Mouse (Mus musculus): ENCODE measurements around the gene Cyfip1.
"Not testable (repeated sequence)": the region's sequence is repeated elsewhere in the genome, so short reads cannot be mapped to it uniquely, and the experiment has no call there.

Gene Cyfip1

DNA sequence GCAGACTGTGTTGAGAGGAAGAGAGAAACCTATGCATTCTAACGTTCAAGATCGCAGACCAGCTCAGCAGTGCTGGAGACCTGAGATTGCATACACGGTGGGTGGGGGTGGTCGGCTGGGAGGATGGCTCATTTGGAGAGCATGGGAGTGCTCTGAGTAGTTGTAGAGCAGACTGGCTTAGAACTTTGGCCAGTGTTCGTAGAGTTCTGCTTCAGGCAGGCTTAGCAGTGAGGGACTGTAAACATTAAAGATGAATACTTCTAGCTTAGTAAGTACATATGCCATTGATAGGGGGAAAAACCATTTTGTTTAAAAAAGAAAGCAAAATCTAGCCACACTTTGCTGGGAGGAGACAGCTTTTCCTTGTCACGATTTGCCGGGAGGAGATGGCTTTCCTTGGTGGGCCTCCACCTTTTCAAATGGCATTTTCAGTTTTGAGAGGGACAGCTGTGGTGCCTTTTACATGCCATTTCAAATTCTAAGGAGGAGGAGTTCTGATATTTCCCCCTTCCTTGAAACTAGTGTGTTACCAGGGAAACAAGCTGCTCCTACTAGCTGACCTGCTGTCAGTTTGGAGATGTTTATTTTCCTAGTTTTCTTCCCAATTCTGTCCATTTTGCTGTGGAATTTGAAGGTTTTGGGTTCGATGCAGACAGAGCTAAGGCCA lies 24.3 kb downstream of the Cyfip1 start:
- DNase-seq (ENCODE audit: low spot score), result no peak

DNA sequence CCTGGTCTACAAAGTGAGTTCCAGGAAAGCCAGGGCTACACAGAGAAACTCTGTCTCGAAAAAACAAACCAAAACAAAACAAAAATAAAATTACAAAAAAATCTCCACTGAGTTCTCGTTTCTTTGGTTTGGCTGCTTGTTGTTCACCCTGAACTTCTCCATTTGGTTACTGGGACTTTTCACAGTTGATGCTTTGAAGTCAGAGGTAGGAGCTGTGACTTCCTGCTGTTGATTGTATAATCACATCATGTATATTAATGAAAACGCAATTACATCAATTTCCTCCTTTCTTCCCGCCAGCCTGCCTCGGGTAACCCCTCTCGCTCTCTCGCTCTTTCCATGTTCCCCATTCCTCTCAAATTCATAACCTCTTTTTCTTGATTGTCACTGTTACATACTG lies 26.7 kb downstream of the Cyfip1 start:
- DNase-seq (ENCODE audit: low spot score), result no peak

DNA sequence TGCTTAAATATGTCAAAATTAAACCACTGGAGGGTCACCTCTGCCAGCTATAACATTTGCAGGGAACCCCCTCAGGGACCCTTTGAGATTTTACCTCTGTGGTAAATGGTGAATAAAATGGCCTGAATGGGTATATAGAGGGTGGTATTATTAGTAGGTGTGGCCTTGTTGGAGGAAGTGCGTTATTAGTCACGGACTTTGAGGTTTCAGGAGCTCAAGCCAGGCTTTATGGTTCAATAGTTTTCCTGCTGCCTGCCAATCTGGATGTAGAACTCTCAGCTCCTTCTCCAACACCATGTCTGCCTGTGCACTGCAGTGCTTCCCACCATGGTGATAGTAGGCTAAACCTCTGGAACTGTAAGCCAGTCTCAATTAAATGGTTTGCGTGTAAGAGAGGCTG lies 27.7 kb downstream of the Cyfip1 start:
- no peak for DNase-seq (ENCODE audit: low spot score)

DNA sequence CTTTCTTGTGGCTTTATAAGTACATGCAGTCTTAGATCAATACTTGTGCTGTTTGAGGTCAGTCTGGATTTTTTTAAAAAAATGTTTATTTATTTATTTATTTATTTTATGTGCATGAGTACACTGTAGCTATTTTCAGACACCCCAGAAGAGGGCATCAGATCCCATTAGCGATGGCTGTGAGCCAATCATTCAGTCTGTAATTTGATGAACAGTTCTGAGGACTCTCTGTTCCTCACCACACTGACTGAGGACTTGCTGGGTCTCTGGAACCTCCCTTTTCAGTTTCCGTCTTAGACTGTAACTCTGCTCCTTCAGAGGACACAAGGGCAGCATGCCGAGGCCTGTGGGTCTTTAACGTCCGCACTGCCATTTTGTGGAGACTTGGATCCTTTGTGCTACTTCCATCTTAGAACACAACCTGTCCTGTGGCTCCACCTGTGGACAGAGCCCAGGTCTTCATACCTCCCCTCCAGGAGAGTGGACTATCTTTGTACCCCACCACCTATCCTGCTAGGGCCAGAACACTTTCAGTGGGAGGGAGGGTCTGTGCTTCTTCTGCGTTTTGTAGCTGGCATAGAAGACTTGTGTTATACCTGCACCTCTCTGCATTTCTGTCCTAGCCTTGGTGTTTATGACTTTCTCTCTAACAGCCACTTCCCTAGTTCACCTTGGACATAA lies 28.9 kb downstream of the Cyfip1 start:
- no peak for DNase-seq (ENCODE audit: low spot score)

DNA sequence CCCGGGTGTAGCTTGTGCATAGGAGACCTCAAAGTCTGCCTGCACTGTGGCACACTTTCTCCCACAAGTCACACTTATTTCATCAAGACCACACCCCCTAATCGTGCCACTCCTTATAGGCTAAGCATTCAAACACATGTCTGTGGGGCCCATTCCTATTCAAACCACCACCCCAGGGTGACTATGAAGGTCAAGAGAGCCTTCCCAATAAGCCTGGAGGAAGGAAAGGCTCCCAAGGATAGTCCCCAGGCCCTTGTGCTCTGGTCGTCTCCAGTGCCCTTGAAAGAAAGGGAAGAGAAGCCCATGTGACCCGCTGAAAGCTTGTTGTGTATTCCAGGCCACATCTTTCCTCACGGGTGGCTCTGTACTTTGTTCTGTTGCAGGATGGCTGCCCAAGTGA lies 29.9 kb downstream of the Cyfip1 start:
- no peak for DNase-seq (ENCODE audit: low spot score)

DNA sequence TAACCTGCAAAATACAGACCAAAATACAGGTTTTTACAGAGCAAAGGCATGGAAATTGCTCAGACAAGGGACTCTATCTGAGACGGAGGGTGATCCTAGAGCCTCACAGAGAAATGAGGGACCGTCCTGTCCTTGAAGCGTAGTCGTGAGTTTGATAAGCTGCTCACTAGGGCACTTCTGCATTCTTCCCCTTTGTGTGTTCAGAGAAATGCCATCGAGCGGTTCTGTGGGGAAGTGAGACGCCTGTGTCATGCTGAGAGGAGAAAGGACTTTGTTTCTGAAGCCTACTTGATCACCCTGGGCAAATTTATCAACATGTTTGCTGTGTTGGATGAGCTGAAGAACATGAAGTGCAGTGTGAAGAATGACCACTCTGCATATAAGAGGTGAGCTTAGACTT lies 33.2 kb downstream of the Cyfip1 start:
- no peak for DNase-seq (ENCODE audit: low spot score)

DNA sequence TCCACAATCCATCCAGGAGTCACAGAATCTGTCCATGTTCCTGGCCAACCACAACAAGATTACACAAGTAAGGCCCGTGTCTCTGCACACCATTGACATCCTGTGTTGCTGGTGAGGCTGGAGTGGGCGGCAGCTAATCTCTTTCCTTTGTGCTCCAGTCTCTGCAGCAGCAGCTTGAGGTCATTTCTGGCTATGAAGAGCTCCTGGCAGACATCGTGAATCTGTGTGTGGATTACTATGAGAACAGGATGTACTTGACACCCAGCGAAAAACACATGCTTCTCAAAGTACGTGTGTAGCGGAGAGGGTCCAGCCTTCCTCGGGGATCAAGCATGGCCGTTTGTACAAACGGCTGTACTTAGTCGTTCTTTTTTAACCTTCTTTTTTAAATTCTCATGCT lies 36.2 kb downstream of the Cyfip1 start:
- DNase-seq (ENCODE audit: low spot score), result no peak

DNA sequence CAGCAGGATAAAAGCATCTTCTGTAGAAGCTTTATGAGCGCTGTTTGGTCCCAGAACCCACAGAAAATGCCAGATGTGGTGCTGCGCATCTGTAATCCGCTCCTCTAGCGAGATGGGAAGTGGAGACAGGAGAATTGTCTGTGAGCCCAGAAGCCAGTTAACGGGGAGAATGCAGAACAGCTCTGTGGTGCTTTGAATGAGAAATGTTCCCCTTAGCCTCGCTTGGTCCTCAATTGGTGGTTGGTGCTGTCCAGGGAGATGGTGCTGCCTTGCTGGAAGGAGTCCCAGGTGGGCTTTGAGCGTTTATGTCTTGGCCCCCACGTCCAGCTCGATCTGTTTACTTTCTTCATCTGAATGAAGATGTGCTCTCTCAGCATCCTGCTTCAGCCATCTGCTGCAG lies 39.3 kb downstream of the Cyfip1 start:
- no peak for DNase-seq (ENCODE audit: low spot score)

DNA sequence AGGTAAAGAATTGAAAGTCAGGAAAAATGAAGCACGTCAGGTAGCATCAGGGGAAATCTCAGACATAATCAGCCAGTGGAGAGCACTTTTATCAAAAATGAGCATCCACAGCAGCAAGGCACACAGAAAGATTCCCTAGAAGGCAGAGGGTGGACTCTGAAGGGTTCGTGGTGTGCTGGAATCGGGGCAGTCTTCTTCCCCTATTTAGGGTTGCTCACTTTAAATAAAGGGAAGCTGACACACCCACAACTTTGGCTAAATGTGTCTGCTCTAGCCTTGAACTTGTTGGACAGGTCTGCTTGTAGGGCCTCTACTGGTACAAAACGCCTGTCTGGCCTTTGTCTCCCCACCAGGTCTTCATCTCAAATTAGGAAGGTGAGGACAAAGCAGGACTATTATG lies 47.1 kb downstream of the Cyfip1 start:
- no peak for DNase-seq (ENCODE audit: low spot score)

DNA sequence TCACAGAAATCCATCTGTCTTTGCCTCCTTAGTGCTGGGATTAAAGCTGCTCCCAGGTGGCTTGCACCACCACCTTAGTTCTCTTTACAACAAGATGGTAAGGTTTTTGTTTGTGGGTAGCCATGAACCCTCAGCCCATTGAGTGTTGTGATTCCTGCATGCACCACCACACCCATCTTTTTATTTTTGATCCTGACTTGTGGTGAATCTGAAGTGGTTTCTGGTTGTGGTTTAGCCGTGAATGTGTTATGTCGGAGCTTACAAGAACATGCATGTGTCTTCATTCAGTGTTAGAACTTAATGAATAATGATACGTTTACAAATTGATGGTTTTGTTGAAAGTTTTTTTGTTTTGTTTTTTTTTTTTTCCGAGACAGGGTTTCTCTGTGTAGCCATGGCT lies 48.5 kb downstream of the Cyfip1 start:
- no peak for DNase-seq (ENCODE audit: low spot score)

DNA sequence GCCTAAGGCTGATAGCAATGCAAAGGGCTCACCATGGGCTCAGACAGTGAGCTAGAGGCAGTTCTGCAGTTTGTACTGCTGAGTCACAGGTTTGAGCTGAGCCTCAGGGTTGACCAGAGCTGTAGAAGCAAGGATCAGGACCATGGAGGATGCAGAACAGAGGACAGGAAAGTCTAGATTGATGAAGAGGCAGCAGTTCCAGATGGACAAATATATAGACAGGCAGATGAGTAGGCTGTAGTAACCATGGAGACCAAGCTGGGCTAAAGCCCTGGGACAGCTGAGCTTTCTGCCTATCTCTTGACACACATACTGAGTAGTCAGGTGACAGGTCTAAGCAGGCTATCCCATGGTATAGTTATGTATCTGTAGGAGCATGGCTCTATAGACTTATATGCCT lies 49.2 kb downstream of the Cyfip1 start:
- no peak for DNase-seq (ENCODE audit: low spot score)

DNA sequence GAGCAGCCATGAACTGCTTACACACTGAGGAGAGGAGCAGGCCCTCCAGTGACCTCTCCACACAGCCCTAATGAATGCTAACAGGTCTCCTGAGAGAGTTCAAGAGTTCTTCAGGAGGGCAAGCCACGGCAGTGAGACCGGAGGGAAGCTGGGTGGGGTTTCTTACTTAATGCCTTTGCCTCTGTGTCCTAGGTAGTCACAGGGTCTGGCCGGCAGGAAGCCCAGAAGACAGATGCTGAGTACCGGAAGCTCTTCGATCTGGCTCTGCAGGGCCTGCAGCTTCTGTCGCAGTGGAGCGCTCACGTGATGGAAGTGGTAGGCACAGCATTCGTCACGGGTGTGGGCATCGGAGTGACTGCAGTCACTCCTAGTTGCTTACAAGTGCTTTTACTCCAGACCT lies 50.3 kb downstream of the Cyfip1 start:
- no peak for DNase-seq (ENCODE audit: low spot score)

DNA sequence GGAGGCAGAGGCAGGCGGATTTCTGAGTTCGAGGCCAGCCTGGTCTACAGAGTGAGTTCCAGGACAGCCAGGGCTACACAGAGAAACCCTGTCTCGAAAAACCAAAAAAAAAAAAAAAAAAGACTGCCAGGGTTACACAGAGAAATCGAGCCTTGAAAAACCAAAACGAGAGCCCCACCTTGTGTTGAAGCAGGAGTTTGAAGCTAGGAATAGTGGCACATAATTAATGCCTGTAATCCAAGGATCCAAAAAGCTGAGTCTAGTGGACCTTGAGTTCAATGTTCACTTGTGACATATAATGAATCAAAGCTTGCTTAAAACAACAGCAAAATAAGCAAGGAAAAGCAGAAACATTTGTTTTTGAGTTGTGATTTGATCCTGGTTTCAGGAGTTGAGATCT lies 62.2 kb downstream of the Cyfip1 start:
- no peak for DNase-seq (ENCODE audit: low spot score)

DNA sequence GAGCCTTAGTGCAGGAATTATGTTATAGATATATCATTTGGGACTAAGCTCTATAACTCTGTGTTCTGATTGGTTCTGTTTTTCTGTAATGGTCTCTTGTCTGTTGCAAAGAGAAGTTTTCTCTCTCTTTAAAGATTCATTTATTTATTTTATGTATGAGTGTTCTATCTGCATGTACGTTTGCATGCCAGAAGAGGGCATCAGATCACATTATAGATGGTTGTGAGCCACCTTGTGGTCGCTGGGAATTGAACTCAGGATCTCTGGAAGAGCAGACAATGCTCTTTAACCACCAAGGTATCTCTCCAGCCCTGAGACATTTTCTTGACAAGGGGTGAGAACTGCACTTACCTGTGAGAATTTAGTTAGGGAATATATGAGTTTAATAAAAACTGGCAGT lies 63.9 kb downstream of the Cyfip1 start:
- no peak for DNase-seq (ENCODE audit: low spot score)

DNA sequence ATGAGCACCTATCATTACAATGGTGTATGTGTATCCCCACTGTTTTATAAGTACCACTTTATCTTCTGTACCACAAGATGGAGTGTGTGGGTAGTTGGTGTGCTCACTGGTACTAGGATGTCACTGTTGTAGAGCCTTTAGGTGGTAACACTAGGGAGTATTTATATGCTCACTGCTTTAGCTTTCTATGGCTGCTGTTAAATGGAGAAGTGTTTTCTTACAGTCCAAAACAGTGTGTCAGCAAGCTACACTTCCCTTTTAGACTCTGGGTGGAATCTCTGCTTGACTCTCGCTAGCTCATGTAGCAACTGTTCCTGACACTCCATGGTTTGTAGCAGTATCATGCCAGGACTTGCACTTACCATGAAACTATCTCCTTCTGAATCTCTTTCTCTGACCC lies 68.0 kb downstream of the Cyfip1 start:
- no peak for DNase-seq (ENCODE audit: low spot score)

DNA sequence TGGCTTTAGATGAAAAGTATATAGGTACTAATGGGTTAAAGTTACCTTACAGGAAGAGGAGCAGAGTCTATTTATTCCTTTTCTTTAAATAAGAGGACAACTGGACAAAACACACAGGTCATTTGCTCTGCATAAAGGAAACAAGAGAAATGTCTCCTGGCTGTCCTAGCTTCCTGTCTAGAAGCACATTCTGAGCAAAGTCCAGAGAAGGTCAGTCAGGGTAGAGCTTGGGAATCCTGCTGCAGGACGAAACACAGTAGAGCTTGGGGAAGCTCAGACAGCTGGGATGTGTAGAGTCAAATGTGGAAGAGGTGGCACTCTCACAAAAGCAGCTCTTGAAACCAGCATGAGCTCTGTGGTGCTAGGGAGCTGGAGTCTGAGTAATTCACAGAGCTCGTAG lies 68.8 kb downstream of the Cyfip1 start:
- DNase-seq (ENCODE audit: low spot score), result no peak

DNA sequence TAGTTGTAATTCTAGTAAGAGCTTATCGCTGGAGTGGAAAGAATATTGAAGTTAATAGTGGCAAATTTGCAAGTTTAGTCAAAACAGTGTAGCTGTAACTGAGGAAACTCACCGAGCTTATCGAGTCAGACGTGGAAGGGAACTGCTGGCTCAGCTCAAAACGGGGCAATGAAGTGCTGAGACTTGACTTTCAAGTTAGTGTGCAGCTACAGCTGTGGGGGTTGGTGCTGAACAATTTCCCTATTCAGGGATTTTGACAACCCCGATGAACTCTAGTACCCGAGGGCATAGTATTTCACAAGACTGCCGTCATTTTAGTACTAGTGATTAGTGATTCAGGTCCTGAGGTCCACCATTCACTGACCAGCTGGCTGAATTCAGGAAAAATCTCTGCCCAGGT lies 69.8 kb downstream of the Cyfip1 start:
- no peak for DNase-seq (ENCODE audit: low spot score)

DNA sequence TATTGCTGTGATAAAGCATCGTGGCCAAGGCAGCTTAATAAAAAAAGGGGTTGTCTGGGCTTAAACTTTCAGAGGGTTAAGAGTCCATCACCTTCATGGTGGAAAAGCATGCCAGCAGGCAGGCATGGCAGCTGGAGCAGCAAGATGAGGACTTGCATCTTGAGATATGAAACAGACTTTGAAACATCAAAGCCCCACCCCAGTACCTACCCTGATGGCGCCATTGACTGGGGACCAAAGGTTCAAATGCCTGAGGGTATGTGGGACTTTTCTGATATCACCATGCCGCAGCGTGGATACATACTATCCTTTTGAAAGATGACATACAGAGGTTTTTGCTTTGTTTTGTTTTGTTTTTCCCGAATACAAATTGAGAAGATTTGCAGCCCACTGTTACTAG lies 70.6 kb downstream of the Cyfip1 start:
- no peak for DNase-seq (ENCODE audit: low spot score)

DNA sequence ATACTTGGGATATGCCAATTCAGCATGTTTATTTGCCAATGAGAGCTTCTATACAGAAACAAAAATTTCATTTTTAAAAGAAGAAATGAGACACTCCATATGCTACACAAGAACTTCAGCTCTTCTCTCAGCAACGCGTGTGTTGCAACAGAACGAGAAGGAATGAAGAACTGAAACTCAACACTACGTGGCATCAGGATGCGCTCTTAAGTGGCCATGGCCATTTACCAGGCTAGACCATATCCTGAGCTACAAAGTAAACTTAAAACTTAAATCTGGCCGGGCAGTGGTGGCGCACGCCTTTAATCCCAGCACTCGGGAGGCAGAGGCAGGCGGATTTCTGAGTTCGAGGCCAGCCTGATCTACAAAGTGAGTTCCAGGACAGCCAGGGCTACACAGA lies 76.8 kb downstream of the Cyfip1 start:
- DNase-seq (ENCODE audit: low spot score), result not testable (repeated sequence)

DNA sequence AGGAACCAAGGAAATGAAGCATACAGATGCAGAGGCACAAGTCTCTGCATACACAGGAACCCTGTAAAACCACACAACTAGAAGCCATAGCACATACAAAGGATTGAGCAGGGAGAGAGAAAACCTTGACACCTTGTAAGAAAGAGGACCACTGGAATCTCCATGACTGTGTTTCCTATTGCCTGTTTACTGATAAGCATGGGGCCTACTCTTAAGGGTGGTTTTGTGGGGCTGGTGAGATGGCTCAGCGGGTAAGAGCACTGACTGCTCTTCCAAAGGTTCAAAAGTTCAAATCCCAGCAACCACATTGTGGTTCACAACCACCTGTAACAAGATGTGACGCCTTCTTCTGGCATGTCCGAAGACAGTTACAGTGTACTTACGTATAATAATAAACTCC lies 85.7 kb downstream of the Cyfip1 start:
- DNase-seq (ENCODE audit: low spot score), result no peak

DNA sequence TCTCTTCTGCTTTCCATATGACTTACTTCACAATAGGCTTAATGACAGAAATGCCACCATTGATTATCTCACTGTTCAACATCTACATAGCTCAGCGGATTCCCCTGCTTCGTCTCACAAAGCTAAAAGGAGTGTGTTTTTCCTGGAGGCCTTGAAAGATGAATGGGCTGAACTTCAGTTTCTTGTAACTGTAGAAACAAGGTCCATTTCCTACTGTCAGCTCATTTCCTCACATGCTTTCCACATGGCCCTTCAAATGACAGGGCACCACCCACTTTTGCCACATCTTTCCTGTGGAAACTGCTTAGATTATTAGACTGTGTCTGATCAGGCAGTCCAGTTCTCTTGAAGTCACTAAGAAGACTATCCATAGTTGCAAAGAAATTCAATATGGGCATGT lies 87.1 kb downstream of the Cyfip1 start:
- DNase-seq (ENCODE audit: low spot score), result no peak

DNA sequence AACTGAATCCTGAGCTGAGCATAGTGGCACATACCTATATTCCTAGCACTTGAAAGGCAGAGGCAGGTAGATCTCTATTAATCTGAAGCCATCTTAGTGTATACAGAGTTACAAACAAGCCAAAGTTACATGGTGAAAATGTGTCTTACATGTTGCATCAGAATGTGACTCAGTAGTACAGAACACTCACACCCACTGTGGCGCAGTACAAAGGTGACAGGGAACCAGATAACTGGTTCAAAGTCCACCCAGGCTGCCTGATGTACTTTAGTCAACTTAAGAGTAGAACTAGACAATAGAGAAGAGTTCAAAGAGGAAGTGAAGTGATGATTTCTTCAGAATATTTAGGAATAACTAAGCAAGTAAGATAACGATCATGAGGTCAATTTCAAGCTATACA lies 93.5 kb downstream of the Cyfip1 start:
- DNase-seq (ENCODE audit: low spot score), result no peak

DNA sequence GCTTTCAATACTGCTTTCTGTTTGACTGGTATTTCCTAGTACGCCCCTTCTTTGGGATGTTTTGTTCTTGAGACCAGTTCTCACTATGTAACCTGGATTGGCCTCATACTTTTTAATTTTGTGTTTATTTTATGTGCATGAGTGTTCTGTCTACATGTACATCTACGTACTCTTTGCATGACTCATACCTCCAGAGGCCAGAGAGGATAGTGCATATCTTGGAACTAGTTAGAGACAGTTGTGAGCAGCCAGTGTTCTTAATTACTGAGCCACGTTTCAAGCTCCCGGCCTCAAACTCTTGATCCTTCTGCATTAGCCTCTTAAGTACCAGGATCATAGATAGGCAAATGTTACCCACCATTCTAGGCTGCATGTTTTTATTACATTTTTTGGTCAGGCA lies 96.8 kb downstream of the Cyfip1 start:
- DNase-seq (ENCODE audit: low spot score), result no peak

DNA sequence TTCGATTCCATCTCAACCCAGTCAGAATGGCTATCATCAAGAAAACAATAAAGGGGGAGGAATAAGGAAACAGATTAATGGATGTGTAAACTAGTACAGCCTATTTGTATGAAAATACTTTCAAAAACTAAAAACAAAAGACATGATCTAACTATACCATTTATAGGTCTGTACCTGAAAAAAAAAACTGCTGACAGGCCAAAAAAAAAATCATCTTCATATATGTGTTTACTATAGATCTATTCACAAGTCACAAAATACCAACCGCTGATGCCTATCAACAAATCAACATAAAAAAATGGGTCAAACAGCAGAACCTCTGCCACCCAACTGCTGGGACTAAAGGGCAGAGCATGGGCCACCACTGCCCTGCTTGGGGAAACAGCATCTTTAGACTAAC lies 114.5 kb downstream of the Cyfip1 start:
- no peak for DNase-seq (ENCODE audit: low spot score)

All from ovary, postnatal 36 days (tissue).